26 mouse cellular contexts compared by ENCODE assay signal in genomic region chr3:148107031-148107430, GRCm38 (mm10).
"Had no signal": no experiment of that assay in that cellular context is flagged by ENCODE, and none has a peak within 500 bp of the region (broad histone marks: within the 10 kb centered on the region; RNA-seq: fewer than 3 reads in every experiment).

No protein-coding gene starts in this region.

- H3K27me3 ChIP-seq: heart, embryonic 13.5 days; heart, embryonic 15.5 days; hindbrain, embryonic 13.5 days; hindbrain, embryonic 15.5 days; kidney, embryonic 15.5 days; limb, embryonic 13.5 days; limb, embryonic 15.5 days; liver, embryonic 12.5 days had no signal

- ATAC-seq: hindbrain, postnatal 0 days; intestine, embryonic 16.5 days; liver, embryonic 12.5 days had no signal

- H3K4me3 ChIP-seq: heart, adult 2 months; heart, embryonic 13.5 days; heart, embryonic 15.5 days; hindbrain, embryonic 13.5 days; hindbrain, embryonic 15.5 days; kidney, embryonic 15.5 days; limb, embryonic 13.5 days; limb, embryonic 15.5 days; liver, embryonic 12.5 days had no signal

- H3K4me2 ChIP-seq: heart, embryonic 11.5 days; heart, embryonic 13.5 days; heart, embryonic 15.5 days; hindbrain, embryonic 13.5 days; hindbrain, embryonic 15.5 days; kidney, embryonic 15.5 days; limb, embryonic 13.5 days; limb, embryonic 15.5 days; liver, embryonic 12.5 days had no signal

- DNase-seq: gastrocnemius, postnatal 14 days; gastrocnemius, postnatal 36 days; heart, adult 11 months; heart, adult 2 months; heart, postnatal 14 days; heart, postnatal 36 days; kidney, adult 11 months; kidney, adult 2 months; kidney, adult 9 months; kidney, postnatal 14 days; kidney, postnatal 36 days; layer of hippocampus, adult 9-11 months; layer of hippocampus, postnatal 36 days; left cerebral cortex, postnatal 4 days had no signal

- H3K9me3 ChIP-seq: heart, embryonic 15.5 days; hindbrain, embryonic 13.5 days; hindbrain, embryonic 15.5 days; kidney, embryonic 15.5 days; limb, embryonic 13.5 days; limb, embryonic 15.5 days; liver, embryonic 12.5 days had no signal

- H3K4me1 ChIP-seq: heart, embryonic 13.5 days; heart, embryonic 15.5 days; hindbrain, embryonic 13.5 days; hindbrain, embryonic 15.5 days; kidney, embryonic 15.5 days; limb, embryonic 13.5 days; limb, embryonic 15.5 days; liver, embryonic 12.5 days had no signal

- H3K36me3 ChIP-seq: heart, embryonic 13.5 days; heart, embryonic 15.5 days; hindbrain, embryonic 13.5 days; hindbrain, embryonic 15.5 days; kidney, embryonic 15.5 days; limb, embryonic 13.5 days; limb, embryonic 15.5 days; liver, embryonic 12.5 days had no signal

- H3K9ac ChIP-seq: heart, embryonic 13.5 days; heart, embryonic 15.5 days; hindbrain, embryonic 13.5 days; hindbrain, embryonic 15.5 days; kidney, embryonic 15.5 days; limb, embryonic 13.5 days; limb, embryonic 15.5 days; liver, embryonic 12.5 days had no signal

- H3K27ac ChIP-seq: heart, adult 2 months; heart, embryonic 13.5 days; heart, embryonic 15.5 days; hindbrain, embryonic 13.5 days; hindbrain, embryonic 15.5 days; hindbrain, postnatal 0 days; kidney, embryonic 15.5 days; kidney, postnatal 0 days; limb, embryonic 13.5 days; limb, embryonic 15.5 days; liver, embryonic 12.5 days had no signal
